Mouse (Mus musculus): ENCODE measurements at regions not wholly inside any gene's neighbourhood (a gene's known extent, or its start where the extent isn't known, plus 50 kb on each side); places are given as distances from the start of the nearest gene placed in this dataset.
A peak's percentile ranks its signal among the peaks of the same experiment; 100 is the strongest.

DNA sequence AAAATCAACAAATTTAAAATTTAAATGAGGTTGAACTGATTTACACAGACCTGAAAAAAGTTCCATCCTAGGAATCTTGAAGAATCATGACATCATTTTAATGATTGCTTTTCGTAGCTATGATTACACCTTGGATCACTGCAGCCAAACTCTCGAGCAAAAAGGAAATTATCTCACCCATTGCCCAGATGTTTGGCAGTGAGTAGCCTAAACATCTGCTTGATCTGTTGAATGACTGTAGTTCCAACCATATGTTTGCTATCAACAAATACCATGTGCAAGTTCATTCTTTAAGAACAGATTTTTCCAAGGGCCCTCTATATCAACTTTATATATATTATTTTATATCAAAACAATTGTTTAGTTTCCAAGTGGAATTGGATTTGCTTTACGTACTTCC lies 296.6 kb downstream of the Dmac1 start:
- no peak for DNase-seq (ENCODE audit: low read depth, low spot score)

DNA sequence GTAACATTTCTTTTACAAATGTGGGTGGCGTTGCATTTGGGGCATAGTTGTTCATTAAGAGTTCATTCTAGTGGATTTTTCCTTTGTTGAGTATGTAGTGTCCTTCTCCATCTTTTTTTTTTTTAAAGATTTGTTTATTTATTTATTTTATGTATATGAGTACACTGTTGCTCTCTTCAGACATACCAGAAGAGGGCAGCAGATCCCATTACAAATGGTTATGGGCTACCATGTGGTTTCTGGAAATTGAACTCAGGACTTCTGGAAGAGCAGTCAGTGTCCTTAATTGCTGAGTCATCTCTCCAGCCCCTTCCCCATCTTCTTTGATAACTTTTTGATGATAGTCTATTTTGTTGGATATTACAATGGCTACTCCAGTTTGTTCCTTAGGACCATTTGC lies 306.0 kb downstream of the Dmac1 start:
- DNase-seq (ENCODE audit: low read depth, low spot score) = peak; percentile 1

Data from telencephalon, adult 2 months (tissue).